Mouse (Mus musculus) CH12.LX (cell line): ENCODE measurements at regions not wholly inside any gene's neighbourhood (a gene's known extent, or its start where the extent isn't known, plus 50 kb on each side); places are given as distances from the start of the nearest gene placed in this dataset.

Source experiments
- DNase-seq: peaks from one replicate; pipeline ENCODE4 v3.0.0-alpha.2; 2013; ENCODE audit errors: extremely low read depth
- H3K27ac ChIP-seq: 2 replicates; pipeline ENCODE4 v1.5.1; 2012; ENCODE audit warnings: low read depth, mild to moderate bottlenecking, control low read depth, moderate library complexity; ENCODE audit not compliant: insufficient read depth
- H3K27me3 ChIP-seq: replicated peaks from 2 replicates; pipeline ENCODE3; 2012; ENCODE audit warnings: inconsistent platforms
- H3K36me3 ChIP-seq, 2 experiments: replicated peaks in 1 of 2; 2 replicates each; pipeline versions ENCODE3 to v1.6.1; 2012; ENCODE audit warnings: inconsistent platforms in 1 of 2, low read length in 1 of 2, mild to moderate bottlenecking in 1 of 2, mixed read lengths in 1 of 2, moderate library complexity in 1 of 2; ENCODE audit not compliant: control insufficient read depth in 1 of 2, insufficient read depth in 1 of 2
- H3K4me1 ChIP-seq, 2 experiments: 2 replicates each; pipeline ENCODE4 v1.6.1; 2012; ENCODE audit warnings: inconsistent platforms in 1 of 2, moderate library complexity in 1 of 2; ENCODE audit not compliant: insufficient read depth in 2 of 2, control insufficient read depth in 1 of 2
- H3K4me2 ChIP-seq: 2 replicates; pipeline ENCODE4 v1.6.1; 2012; ENCODE audit warnings: low read depth, mild to moderate bottlenecking, control low read depth; ENCODE audit not compliant: poor library complexity, insufficient read depth, severe bottlenecking
- H3K4me3 ChIP-seq, 3 experiments: fragments of 150-350 bp in 1 of 3; sonication (generic) in 1 of 3; replicated peaks in 1 of 3; 2 replicates each; pipeline versions ENCODE3 to v1.5.1; 2011 to 2012; ENCODE audit warnings: low read depth in 2 of 3, low read length in 2 of 3, mild to moderate bottlenecking in 2 of 3, moderate library complexity in 2 of 3, control low read depth in 1 of 3, improper control_type of control experiment in 1 of 3, inconsistent platforms in 1 of 3, mixed read lengths in 1 of 3; ENCODE audit not compliant: poor library complexity in 1 of 3
- H3K79me2 ChIP-seq: replicated peaks from 2 replicates; pipeline ENCODE4 v1.6.1; 2012; ENCODE audit warnings: mild to moderate bottlenecking, moderate library complexity; ENCODE audit not compliant: control insufficient read depth, poor library complexity, insufficient read depth, severe bottlenecking; ENCODE audit errors: extremely low read depth
- H3K9ac ChIP-seq: 2 replicates; pipeline ENCODE4 v1.6.1; 2012; ENCODE audit warnings: low read depth, mild to moderate bottlenecking, control low read depth, moderate library complexity; ENCODE audit not compliant: insufficient read depth
- H3K9me3 ChIP-seq: replicated peaks from 2 replicates; pipeline ENCODE3; 2012; ENCODE audit warnings: low read length, inconsistent platforms, mixed read lengths
- EP300 ChIP-seq: IDR thresholded peaks from 2 replicates; pipeline ENCODE4 v1.6.1; 2011; ENCODE audit warnings: low read length, improper control_type of control experiment
- ETS1 ChIP-seq: conservative IDR thresholded peaks from 2 replicates; pipeline ENCODE4 v1.6.1; 2012; ENCODE audit warnings: low read depth, mild to moderate bottlenecking, inconsistent platforms, low read length, improper control_type of control experiment, moderate library complexity
- HCFC1 ChIP-seq: IDR thresholded peaks from 2 replicates; pipeline ENCODE4 v1.6.1; 2012; ENCODE audit warnings: low read depth, mild to moderate bottlenecking, inconsistent platforms, low read length, improper control_type of control experiment
- KAT2A ChIP-seq: IDR thresholded peaks from 2 replicates; pipeline ENCODE4 v1.6.1; 2012; ENCODE audit warnings: low read length, improper control_type of control experiment, inconsistent platforms; ENCODE audit not compliant: insufficient replicate concordance
- MEF2A ChIP-seq: IDR thresholded peaks from 2 replicates; pipeline ENCODE4 v1.6.1; 2014; ENCODE audit warnings: low read depth, mild to moderate bottlenecking, inconsistent platforms, low read length, improper control_type of control experiment, borderline replicate concordance
- MXI1 ChIP-seq: IDR thresholded peaks from 2 replicates; pipeline ENCODE4 v1.6.1; 2011; ENCODE audit warnings: mild to moderate bottlenecking, low read depth, low read length, improper control_type of control experiment
- NELFE ChIP-seq: IDR thresholded peaks from 2 replicates; pipeline ENCODE4 v1.6.1; 2011; ENCODE audit warnings: low read depth, low read length, improper control_type of control experiment
- NRF1 ChIP-seq: IDR thresholded peaks from 2 replicates; pipeline ENCODE4 v1.6.1; 2014; ENCODE audit warnings: low read depth, mild to moderate bottlenecking, inconsistent platforms, low read length, improper control_type of control experiment, moderate library complexity
- POLR2A ChIP-seq: IDR thresholded peaks from 2 replicates; pipeline ENCODE4 v1.6.1; 2011; ENCODE audit warnings: low read depth, mild to moderate bottlenecking, improper control_type of control experiment, low read length
- POLR2AphosphoS2 ChIP-seq: IDR thresholded peaks from 2 replicates; pipeline ENCODE4 v1.6.1; 2011; ENCODE audit warnings: low read depth, low read length, improper control_type of control experiment
- RAD21 ChIP-seq: IDR thresholded peaks from 2 replicates; pipeline ENCODE4 v1.6.1; 2011; ENCODE audit warnings: low read depth, mild to moderate bottlenecking, low read length, improper control_type of control experiment, moderate library complexity
- SIN3A ChIP-seq: IDR thresholded peaks from 2 replicates; pipeline ENCODE4 v1.6.1; 2012; ENCODE audit warnings: low read length, improper control_type of control experiment, inconsistent platforms
- USF1 ChIP-seq: IDR thresholded peaks from 2 replicates; pipeline ENCODE4 v1.6.1; 2014; ENCODE audit warnings: low read depth, mild to moderate bottlenecking, inconsistent platforms, low read length, improper control_type of control experiment
- ZKSCAN1 ChIP-seq: IDR thresholded peaks from 2 replicates; pipeline ENCODE4 v1.6.1; 2012; ENCODE audit warnings: low read depth, inconsistent platforms, low read length, improper control_type of control experiment, borderline replicate concordance
- ZMIZ1 ChIP-seq: IDR thresholded peaks from 2 replicates; pipeline ENCODE4 v1.6.1; 2012; ENCODE audit warnings: low read depth, mild to moderate bottlenecking, inconsistent platforms, low read length, improper control_type of control experiment
- dilution Hi-C: fragments of 300-500 bp; cut with MboI; formaldehyde crosslinking; loops from 2 replicates; pipeline ENCODE4 v1.14.3; 2020; ENCODE audit warnings: low sequenced_read_pairs; ENCODE audit not compliant: extremely low pct_unique_long_range_greater_than_20kb, extremely low pct_ligation_motif_present
- in situ Hi-C: fragments of 300-500 bp; cut with MboI; formaldehyde crosslinking; loops from 3 replicates; pipeline ENCODE4 v1.14.3; 2019; ENCODE audit warnings: low sequenced_read_pairs, low pct_ligation_motif_present, low pct_unique_long_range_greater_than_20kb, mixed read lengths

- TF ChIP-seq RAD21 (no peak), USF1 (no peak), ZKSCAN1 (no peak), NELFE (no peak), ETS1 (no peak), HCFC1 (no peak), EP300 (no peak), MEF2A (no peak), SIN3A (no peak), POLR2AphosphoS2 (no peak), MXI1 (no peak)
Measured at GRCm38 (mm10) chr14:99590854-99591470, 292.5 kb downstream of the Klf5 start.

GRCm38 (mm10) chr14:99592922-99593321 lies 294.4 kb downstream of the Klf5 start:
- no peaks in the 10 kb centered on the region for H3K9me3 ChIP-seq
- dilution Hi-C loops (no loop called here), in situ Hi-C loops (no loop called here)
- H3K4me2 ChIP-seq, result no peak overlapping the region
- TF ChIP-seq ZMIZ1 (no peak), POLR2A (no peak), ZKSCAN1 (no peak), USF1 (no peak), KAT2A (no peak), NRF1 (no peak)
- H3K9ac ChIP-seq, result no peak overlapping the region
- H3K79me2 ChIP-seq, result no peaks in the 10 kb centered on the region
- no peaks in the 10 kb centered on the region for H3K27me3 ChIP-seq
- H3K4me1 ChIP-seq, result no peaks in the 10 kb centered on the region
- no peak for DNase-seq
- H3K27ac ChIP-seq, result no peak overlapping the region
- no peak overlapping the region for H3K4me3 ChIP-seq
- H3K36me3 ChIP-seq, result no peaks in the 10 kb centered on the region

More at GRCm38 (mm10) chr14:99590854-99591470, 292.5 kb downstream of the Klf5 start:
- H3K27ac ChIP-seq, result no peak overlapping the region
- no peaks in the 10 kb centered on the region for H3K36me3 ChIP-seq
- dilution Hi-C loops, result no loop called here
- H3K4me3 ChIP-seq, result no peak overlapping the region
- H3K79me2 ChIP-seq, result no peaks in the 10 kb centered on the region
- no peaks in the 10 kb centered on the region for H3K4me1 ChIP-seq
- no peak overlapping the region for H3K4me2 ChIP-seq
- no peak overlapping the region for H3K9ac ChIP-seq
- H3K27me3 ChIP-seq, result no peaks in the 10 kb centered on the region
- DNase-seq, result no peak
- in situ Hi-C loops, result no loop called here
- H3K9me3 ChIP-seq, result no peaks in the 10 kb centered on the region
